Mouse (Mus musculus) C2C12 (cell line): ENCODE data around the gene Akap5. TPM values are rescaled to one million over a fixed set of nuclear protein-coding genes. Genes with fewer than 3 reads are reported as not detected.

Experiments
- H3K27me3 ChIP-seq: one replicate; pipeline ENCODE4 v1.6.1; 2011; ENCODE audit not compliant: control insufficient read depth, insufficient read depth, insufficient read length
- H3K36me3 ChIP-seq: one replicate; pipeline ENCODE4 v1.6.1; 2011; ENCODE audit not compliant: control insufficient read depth, insufficient read depth
- H3K4me3 ChIP-seq: one replicate; pipeline ENCODE4 v1.5.1; 2011; ENCODE audit warnings: mild to moderate bottlenecking, control low read depth; ENCODE audit not compliant: poor library complexity, insufficient read depth, severe bottlenecking
- H3K79me2 ChIP-seq: one replicate; pipeline ENCODE4 v1.6.1; 2011; ENCODE audit not compliant: control insufficient read depth, insufficient read depth
- H3K79me3 ChIP-seq: one replicate; pipeline ENCODE4 v1.6.1; 2011; ENCODE audit warnings: low read depth, control low read depth
- H3ac ChIP-seq: one replicate; pipeline ENCODE3; 2011; ENCODE audit warnings: low read depth; ENCODE audit not compliant: control insufficient read depth, insufficient read length
- CEBPB ChIP-seq: IDR thresholded peaks from one replicate; pipeline ENCODE4 v1.6.1; 2011; ENCODE audit warnings: low read depth, mild to moderate bottlenecking, control low read depth, moderate library complexity
- CTCF ChIP-seq: IDR thresholded peaks from one replicate; pipeline ENCODE4 v1.5.1; 2011; ENCODE audit not compliant: control insufficient read depth, insufficient read depth, insufficient read length
- FOSL1 ChIP-seq: IDR thresholded peaks from one replicate; pipeline ENCODE4 v1.8.0; 2011; ENCODE audit warnings: mild to moderate bottlenecking, low read length; ENCODE audit not compliant: poor library complexity, insufficient read depth, severe bottlenecking
- MAX ChIP-seq: IDR thresholded peaks from one replicate; pipeline ENCODE4 v1.6.1; 2011; ENCODE audit warnings: mild to moderate bottlenecking, control low read depth
- MYOD1 ChIP-seq: IDR thresholded peaks from one replicate; pipeline ENCODE4 v1.6.1; 2011; ENCODE audit warnings: low read depth; ENCODE audit not compliant: control insufficient read depth, insufficient read length
- MYOG ChIP-seq: IDR thresholded peaks from one replicate; pipeline ENCODE4 v1.6.1; 2011; ENCODE audit not compliant: control insufficient read depth, insufficient read length; ENCODE audit errors: extremely low read depth
- USF1 ChIP-seq: IDR thresholded peaks from one replicate; pipeline ENCODE4 v1.6.1; 2011; ENCODE audit warnings: low read depth, mild to moderate bottlenecking, control low read depth, moderate library complexity
- polyA plus RNA-seq: library from polyadenylated mRNA; unstranded; fragments of >200 nt; fragmentation: generic; extraction: Trizol; gene quantifications from one replicate; pipeline ENCODE4 v1.2.1, GENCODE M21; 2012; ENCODE audit warnings: missing spikeins

The Akap5 gene
- polyA plus RNA-seq, 1 experiment: 0.04 TPM

- no peaks in the 10 kb centered on the region for H3K27me3 ChIP-seq
- no peak overlapping the region for H3ac ChIP-seq
- no peak for TF ChIP-seq CTCF
- no peak for TF ChIP-seq USF1
- no peak for TF ChIP-seq MYOG
- no peak for TF ChIP-seq MYOD1
- no peak for TF ChIP-seq FOSL1
- TF ChIP-seq CEBPB: no peak
- no peak for TF ChIP-seq MAX
- peaks cover 86% of the 10 kb centered on the region for H3K36me3 ChIP-seq
- H3K4me3 ChIP-seq: no peak overlapping the region
- H3K79me2 ChIP-seq: no peaks in the 10 kb centered on the region
- H3K79me3 ChIP-seq: no peaks in the 10 kb centered on the region
These were observed 16.7 kb upstream of the Akap5 start for GRCm38 (mm10) chr12:76307964-76308363.

GRCm38 (mm10) chr12:76308436-76308835 lies 16.3 kb upstream of the Akap5 start:
- peaks cover 87% of the 10 kb centered on the region for H3K36me3 ChIP-seq
- H3K79me3 ChIP-seq: no peaks in the 10 kb centered on the region
- H3K79me2 ChIP-seq: no peaks in the 10 kb centered on the region
- H3ac ChIP-seq: no peak overlapping the region
- H3K4me3 ChIP-seq: no peak overlapping the region
- H3K27me3 ChIP-seq: no peaks in the 10 kb centered on the region
- TF ChIP-seq MYOD1 (no peak), FOSL1 (no peak), CTCF (no peak), MYOG (no peak), USF1 (no peak), CEBPB (no peak), MAX (no peak)

DNA sequence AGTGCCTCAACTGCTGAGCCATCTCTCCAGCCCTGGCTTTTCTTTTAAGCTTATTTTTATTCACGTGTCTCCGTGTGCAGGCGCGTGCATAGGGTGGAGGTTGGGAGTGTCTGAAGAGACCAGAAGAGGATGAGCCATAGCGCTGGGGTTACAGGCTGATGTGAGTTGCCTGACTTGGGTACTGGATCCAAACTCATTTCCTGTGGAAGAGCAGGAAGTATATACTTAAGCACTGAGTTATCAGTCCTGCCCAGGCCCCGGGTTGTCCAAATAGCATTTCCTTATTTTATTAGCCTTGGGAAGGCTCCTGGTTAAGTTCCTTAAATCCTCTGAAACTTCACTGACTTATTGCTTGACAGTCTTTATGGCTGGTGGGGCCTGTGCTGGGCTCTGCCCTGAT lies 14.7 kb upstream of the Akap5 start:
- no peak overlapping the region for H3K4me3 ChIP-seq
- H3K79me2 ChIP-seq: no peaks in the 10 kb centered on the region
- H3ac ChIP-seq: no peak overlapping the region
- no peak for TF ChIP-seq FOSL1
- peaks cover 87% of the 10 kb centered on the region for H3K36me3 ChIP-seq
- no peaks in the 10 kb centered on the region for H3K27me3 ChIP-seq
- no peaks in the 10 kb centered on the region for H3K79me3 ChIP-seq

DNA sequence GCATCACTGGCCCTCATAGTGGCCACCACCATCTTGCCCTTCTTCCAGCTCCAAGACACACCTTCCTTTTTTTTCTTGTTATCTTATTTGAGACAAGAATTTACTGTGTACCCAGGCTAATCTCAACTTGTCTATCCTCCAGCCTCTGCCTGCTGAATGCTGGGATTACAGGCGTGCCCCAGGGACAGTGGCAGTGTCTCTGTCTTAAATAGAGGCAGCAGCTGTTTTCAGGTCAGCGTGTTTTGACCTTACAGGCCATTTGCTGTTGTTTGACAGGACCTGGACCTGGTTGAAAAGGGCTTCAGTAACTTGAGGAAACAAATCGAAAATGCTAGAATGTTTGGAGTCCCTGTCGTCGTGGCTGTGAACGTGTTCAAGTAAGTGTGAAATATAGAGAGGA lies 14.1 kb upstream of the Akap5 start:
- Histone ChIP-seq H3K79me2 (no peaks in the 10 kb centered on the region), H3K79me3 (no peaks in the 10 kb centered on the region), H3K36me3 (peaks cover 86% of the 10 kb centered on the region), H3K4me3 (no peak overlapping the region), H3K27me3 (no peaks in the 10 kb centered on the region), H3ac (no peak overlapping the region)
- TF ChIP-seq CEBPB: no peak

GRCm38 (mm10) chr12:76311227-76311626 lies 13.5 kb upstream of the Akap5 start:
- Histone ChIP-seq H3K36me3 (peaks cover 86% of the 10 kb centered on the region), H3K27me3 (no peaks in the 10 kb centered on the region), H3K4me3 (no peak overlapping the region), H3K79me2 (no peaks in the 10 kb centered on the region), H3K79me3 (no peaks in the 10 kb centered on the region), H3ac (no peak overlapping the region)
- TF ChIP-seq CTCF: no peak
- no peak for TF ChIP-seq FOSL1
- TF ChIP-seq MYOD1: no peak
- no peak for TF ChIP-seq USF1
- no peak for TF ChIP-seq MAX
- no peak for TF ChIP-seq MYOG
- no peak for TF ChIP-seq CEBPB

- TF ChIP-seq FOSL1: no peak
- no peak for TF ChIP-seq MAX
- H3K79me3 ChIP-seq: no peaks in the 10 kb centered on the region
- no peaks in the 10 kb centered on the region for H3K79me2 ChIP-seq
- H3ac ChIP-seq: no peak overlapping the region
- H3K36me3 ChIP-seq: peaks cover 84% of the 10 kb centered on the region
- no peaks in the 10 kb centered on the region for H3K27me3 ChIP-seq
- no peak overlapping the region for H3K4me3 ChIP-seq
These were observed 12.7 kb upstream of the Akap5 start for GRCm38 (mm10) chr12:76311951-76312350.

- no peak overlapping the region for H3K4me3 ChIP-seq
- peaks cover 85% of the 10 kb centered on the region for H3K36me3 ChIP-seq
- no peak overlapping the region for H3ac ChIP-seq
- no peak for TF ChIP-seq MYOD1
- TF ChIP-seq CTCF: no peak
- no peak for TF ChIP-seq USF1
- no peak for TF ChIP-seq CEBPB
- TF ChIP-seq FOSL1: no peak
- no peak for TF ChIP-seq MAX
- TF ChIP-seq MYOG: no peak
- no peaks in the 10 kb centered on the region for H3K79me2 ChIP-seq
- no peaks in the 10 kb centered on the region for H3K27me3 ChIP-seq
- H3K79me3 ChIP-seq: no peaks in the 10 kb centered on the region
These were observed 6.1 kb upstream of the Akap5 start for GRCm38 (mm10) chr12:76318282-76319212.
